Mouse (Mus musculus) WW6 (cell line): ENCODE measurements at regions not wholly inside any gene's neighbourhood (a gene's known extent, or its start where the extent isn't known, plus 50 kb on each side); places are given as distances from the start of the nearest gene placed in this dataset.

ENCODE experiments used
- DNase-seq: peaks from one replicate; pipeline ENCODE4 v3.0.0-alpha.2; 2013; ENCODE audit warnings: low read depth, low spot score

- no peak for DNase-seq
Observed at GRCm38 (mm10) chr1:76654826-76655225, 860.1 kb downstream of the Epha4 start.

GRCm38 (mm10) chr1:76658228-76658627 lies 856.7 kb downstream of the Epha4 start:
- DNase-seq, result no peak

GRCm38 (mm10) chr1:76660146-76660545 lies 854.7 kb downstream of the Epha4 start:
- DNase-seq, result no peak

GRCm38 (mm10) chr1:76664381-76664780 lies 850.5 kb downstream of the Epha4 start:
- no peak for DNase-seq

GRCm38 (mm10) chr1:76676836-76677235 lies 838.1 kb downstream of the Epha4 start:
- no peak for DNase-seq

GRCm38 (mm10) chr1:76705556-76705955 lies 809.3 kb downstream of the Epha4 start:
- DNase-seq, result no peak

GRCm38 (mm10) chr1:76717639-76718292 lies 797.1 kb downstream of the Epha4 start:
- no peak for DNase-seq

- no peak for DNase-seq
Observed at GRCm38 (mm10) chr1:76724453-76724852, 790.4 kb downstream of the Epha4 start.

- no peak for DNase-seq
Observed at GRCm38 (mm10) chr1:76737003-76737402, 777.9 kb downstream of the Epha4 start.

GRCm38 (mm10) chr1:76737663-76738062 lies 777.2 kb downstream of the Epha4 start:
- DNase-seq, result no peak

GRCm38 (mm10) chr1:76772694-76773093 lies 742.2 kb downstream of the Epha4 start:
- DNase-seq, result no peak

- no peak for DNase-seq
Observed at GRCm38 (mm10) chr1:76786871-76787270, 728.0 kb downstream of the Epha4 start.

- no peak for DNase-seq
Observed at GRCm38 (mm10) chr1:76793438-76793837, 721.5 kb downstream of the Epha4 start.

- DNase-seq, result no peak
Observed at GRCm38 (mm10) chr1:76819906-76820305, 695.0 kb downstream of the Epha4 start.

GRCm38 (mm10) chr1:76821610-76822009 lies 693.3 kb downstream of the Epha4 start:
- no peak for DNase-seq

- no peak for DNase-seq
Observed at GRCm38 (mm10) chr1:76829690-76830089, 685.2 kb downstream of the Epha4 start.

GRCm38 (mm10) chr1:76832311-76832710 lies 682.6 kb downstream of the Epha4 start:
- DNase-seq, result no peak

- DNase-seq, result no peak
Observed at GRCm38 (mm10) chr1:76835028-76835683, 679.7 kb downstream of the Epha4 start.

- no peak for DNase-seq
Observed at GRCm38 (mm10) chr1:76849346-76849745, 665.5 kb downstream of the Epha4 start.

- no peak for DNase-seq
Observed at GRCm38 (mm10) chr1:76866304-76866968, 648.5 kb downstream of the Epha4 start.

- DNase-seq, result no peak
Observed at GRCm38 (mm10) chr1:76873207-76873606, 641.7 kb downstream of the Epha4 start.

- DNase-seq, result no peak
Observed at GRCm38 (mm10) chr1:76880111-76880782, 634.6 kb downstream of the Epha4 start.
